Mouse (Mus musculus): ENCODE data around the gene Fzr1. TPM values are rescaled to one million over a fixed set of nuclear protein-coding genes. Genes with fewer than 3 reads are reported as not detected.

Fzr1 gene
- polyA plus RNA-seq, 1 experiment, result 75.8 TPM

- no peak for TF ChIP-seq POLR2A (IDR thresholded peaks at IDR 0.05; ENCODE audit: borderline replicate concordance, insufficient read depth, low read length)
- peak; percentile 54; the same call in 1 of the 2 replicates for TF ChIP-seq CTCF (IDR thresholded peaks at IDR 0.05; ENCODE audit: borderline replicate concordance, insufficient read depth, low read depth, low read length)
- H3K4me1 ChIP-seq (ENCODE audit: control insufficient read depth, insufficient read depth, low read length), result no peaks in the 10 kb centered on the region; the same call in 1 of the 2 replicates
- H3K27ac ChIP-seq (ENCODE audit: insufficient read depth, low read length), result no peak overlapping the region
- H3K4me3 ChIP-seq (replicated peaks; ENCODE audit: insufficient read depth, low read depth, low read length), result no peak overlapping the region
- WGBS, result 34% methylated on average over 16 of the region's 16 CpGs
- H3K27me3 ChIP-seq (ENCODE audit: control insufficient read depth, insufficient read depth, low read length), result no peaks in the 10 kb centered on the region; the same call in 1 of the 2 replicates
- peak in 1 of 2 experiments; percentile 68 for DNase-seq
Observed at GRCm38 (mm10) chr10:81341333-81341949, 36.9 kb downstream of the Fzr1 start.

- H3K27me3 ChIP-seq (ENCODE audit: control insufficient read depth, insufficient read depth, low read length), result no peaks in the 10 kb centered on the region; the same call in 1 of the 2 replicates
- H3K27ac ChIP-seq (ENCODE audit: insufficient read depth, low read length), result no peak overlapping the region
- no peak overlapping the region for H3K4me3 ChIP-seq (replicated peaks; ENCODE audit: insufficient read depth, low read depth, low read length)
- 41% methylated on average over 17 of the region's 17 CpGs for WGBS
- TF ChIP-seq CTCF (IDR thresholded peaks at IDR 0.05; ENCODE audit: borderline replicate concordance, insufficient read depth, low read depth, low read length), result no peak
- TF ChIP-seq POLR2A (IDR thresholded peaks at IDR 0.05; ENCODE audit: borderline replicate concordance, insufficient read depth, low read length), result no peak
- H3K4me1 ChIP-seq (ENCODE audit: control insufficient read depth, insufficient read depth, low read length), result no peaks in the 10 kb centered on the region; the same call in 1 of the 2 replicates
- no peak for DNase-seq
Observed at GRCm38 (mm10) chr10:81340551-81341332, 37.6 kb downstream of the Fzr1 start.

- Histone ChIP-seq H3K27me3 (ENCODE audit: control insufficient read depth, insufficient read depth, low read length) (0 out of 2 replicates have a peak, but pooled peaks cover 1% of the 10 kb centered on the region), H3K27ac (ENCODE audit: insufficient read depth, low read length) (no peak overlapping the region), H3K4me1 (ENCODE audit: control insufficient read depth, insufficient read depth, low read length) (no peaks in the 10 kb centered on the region; the same call in 1 of the 2 replicates), H3K4me3 (replicated peaks; ENCODE audit: insufficient read depth, low read depth, low read length) (no peak overlapping the region)
- WGBS, result 91% methylated on average over 4 of the region's 4 CpGs
- no peak for DNase-seq
- no peak for TF ChIP-seq CTCF (IDR thresholded peaks at IDR 0.05; ENCODE audit: borderline replicate concordance, insufficient read depth, low read depth, low read length)
Observed at GRCm38 (mm10) chr10:81336558-81336957, 41.8 kb downstream of the Fzr1 start.

- no peak overlapping the region for H3K4me3 ChIP-seq (replicated peaks; ENCODE audit: insufficient read depth, low read depth, low read length)
- H3K27me3 ChIP-seq (ENCODE audit: control insufficient read depth, insufficient read depth, low read length), result 0 out of 2 replicates have a peak, but pooled peaks cover 1% of the 10 kb centered on the region
- TF ChIP-seq CTCF (IDR thresholded peaks at IDR 0.05; ENCODE audit: borderline replicate concordance, insufficient read depth, low read depth, low read length), result no peak
- TF ChIP-seq POLR2A (IDR thresholded peaks at IDR 0.05; ENCODE audit: borderline replicate concordance, insufficient read depth, low read length), result no peak
- H3K27ac ChIP-seq (ENCODE audit: insufficient read depth, low read length), result no peak overlapping the region
- WGBS, result 29% methylated on average over 17 of the region's 19 CpGs
- no peak for DNase-seq
- H3K4me1 ChIP-seq (ENCODE audit: control insufficient read depth, insufficient read depth, low read length), result no peaks in the 10 kb centered on the region; the same call in 1 of the 2 replicates
Observed at GRCm38 (mm10) chr10:81335393-81336340, 42.6 kb downstream of the Fzr1 start.

GRCm38 (mm10) chr10:81334324-81334723 lies 44.0 kb downstream of the Fzr1 start:
- 0 out of 2 replicates have a peak, but pooled peaks cover 1% of the 10 kb centered on the region for H3K27me3 ChIP-seq (ENCODE audit: control insufficient read depth, insufficient read depth, low read length)
- TF ChIP-seq CTCF (IDR thresholded peaks at IDR 0.05; ENCODE audit: borderline replicate concordance, insufficient read depth, low read depth, low read length) (no peak), POLR2A (IDR thresholded peaks at IDR 0.05; ENCODE audit: borderline replicate concordance, insufficient read depth, low read length) (no peak)
- DNase-seq, result no peak
- H3K4me3 ChIP-seq (replicated peaks; ENCODE audit: insufficient read depth, low read depth, low read length), result no peak overlapping the region
- no peak overlapping the region for H3K27ac ChIP-seq (ENCODE audit: insufficient read depth, low read length)
- 63% methylated on average over 11 of the region's 11 CpGs for WGBS
- no peaks in the 10 kb centered on the region; the same call in 1 of the 2 replicates for H3K4me1 ChIP-seq (ENCODE audit: control insufficient read depth, insufficient read depth, low read length)

- Histone ChIP-seq H3K27ac (ENCODE audit: insufficient read depth, low read length) (no peak overlapping the region), H3K4me3 (replicated peaks; ENCODE audit: insufficient read depth, low read depth, low read length) (no peak overlapping the region), H3K27me3 (ENCODE audit: control insufficient read depth, insufficient read depth, low read length) (0 out of 2 replicates have a peak, but pooled peaks cover 1% of the 10 kb centered on the region), H3K4me1 (ENCODE audit: control insufficient read depth, insufficient read depth, low read length) (no peaks in the 10 kb centered on the region; the same call in 1 of the 2 replicates)
- WGBS, result 10% methylated on average over 29 of the region's 29 CpGs
- DNase-seq, result no peak
- TF ChIP-seq CTCF (IDR thresholded peaks at IDR 0.05; ENCODE audit: borderline replicate concordance, insufficient read depth, low read depth, low read length), result no peak
- no peak for TF ChIP-seq POLR2A (IDR thresholded peaks at IDR 0.05; ENCODE audit: borderline replicate concordance, insufficient read depth, low read length)
Observed at GRCm38 (mm10) chr10:81332277-81332676, 46.0 kb downstream of the Fzr1 start.

- H3K4me1 ChIP-seq (ENCODE audit: control insufficient read depth, insufficient read depth, low read length), result no peaks in the 10 kb centered on the region
- H3K27me3 ChIP-seq (ENCODE audit: control insufficient read depth, insufficient read depth, low read length), result 0 out of 2 replicates have a peak, but pooled peaks cover 1% of the 10 kb centered on the region
- no peak overlapping the region for H3K4me3 ChIP-seq (replicated peaks; ENCODE audit: insufficient read depth, low read depth, low read length)
- TF ChIP-seq POLR2A (IDR thresholded peaks at IDR 0.05; ENCODE audit: borderline replicate concordance, insufficient read depth, low read length), result no peak
- TF ChIP-seq CTCF (IDR thresholded peaks at IDR 0.05; ENCODE audit: borderline replicate concordance, insufficient read depth, low read depth, low read length), result no peak
- no peak overlapping the region for H3K27ac ChIP-seq (ENCODE audit: insufficient read depth, low read length)
- 41% methylated on average over 4 of the region's 4 CpGs for WGBS
- DNase-seq, result no peak
Observed at GRCm38 (mm10) chr10:81330007-81330406, 48.3 kb downstream of the Fzr1 start.

Measured in cerebellum, adult 2 months (tissue).